Mouse (Mus musculus): ENCODE results near the gene Rictor. TPM values are rescaled to one million over a fixed set of nuclear protein-coding genes. Genes with fewer than 3 reads are reported as not detected.
"Not testable (repeated sequence)": the region's sequence is repeated elsewhere in the genome, so short reads cannot be mapped to it uniquely, and the experiment has no call there.

The Rictor gene
- total RNA-seq, 4 experiments from 2014 or later = 24.4 to 40.5 (median 28.9) TPM

GRCm38 (mm10) chr15:6739180-6739579 lies 31.0 kb downstream of the Rictor start:
- no peak for DNase-seq

GRCm38 (mm10) chr15:6742337-6743025 lies 34.3 kb downstream of the Rictor start:
- peak; percentile 24 for DNase-seq

GRCm38 (mm10) chr15:6743723-6744122 lies 35.5 kb downstream of the Rictor start:
- no peak for DNase-seq

- not testable (repeated sequence) for DNase-seq
These were observed 38.3 kb downstream of the Rictor start for GRCm38 (mm10) chr15:6746301-6746983.

- DNase-seq = no peak
These were observed 38.8 kb downstream of the Rictor start for GRCm38 (mm10) chr15:6747001-6747400.

GRCm38 (mm10) chr15:6754400-6754799 lies 46.2 kb downstream of the Rictor start:
- no peak for DNase-seq

DNA sequence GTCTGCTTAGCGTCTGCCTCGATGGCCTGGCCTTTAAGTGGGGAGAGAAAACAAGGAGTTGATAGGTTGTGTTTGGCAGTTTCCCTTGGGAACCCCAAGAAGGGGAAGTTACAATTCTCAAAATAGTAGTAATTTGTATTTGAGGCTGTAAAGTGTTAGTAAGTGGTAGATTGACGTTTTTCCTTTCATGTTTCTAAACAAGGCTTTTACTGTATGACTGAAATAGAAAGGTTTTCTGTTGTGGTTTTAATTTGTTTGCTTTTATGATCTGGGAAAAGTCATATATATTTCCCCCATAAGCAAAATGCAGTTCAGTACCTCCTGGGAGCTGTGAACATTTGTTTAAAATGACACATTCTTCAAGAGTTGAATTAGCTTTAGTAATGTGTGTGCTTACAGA lies 64.1 kb downstream of the Rictor start:
- no peak for DNase-seq

- no peak for DNase-seq
These were observed 78.0 kb downstream of the Rictor start for GRCm38 (mm10) chr15:6786212-6786611.

DNA sequence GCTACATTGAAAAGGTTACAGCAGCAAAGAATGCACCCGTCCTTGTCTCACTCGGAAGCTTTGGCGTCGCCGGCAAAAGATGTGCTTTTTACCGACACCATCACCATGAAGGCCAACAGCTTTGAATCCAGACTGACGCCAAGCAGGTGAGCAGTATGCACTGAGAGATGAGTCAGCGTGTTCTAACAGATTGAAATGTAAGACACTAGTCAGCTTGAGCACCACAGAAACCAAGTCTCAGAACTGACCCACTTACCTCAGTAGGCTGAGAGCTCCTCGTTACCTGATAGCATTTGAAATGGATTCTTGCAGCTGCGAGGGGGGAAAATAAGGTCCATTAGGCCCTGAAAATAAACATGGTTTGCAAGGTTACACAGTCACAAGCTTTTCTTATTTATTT lies 79.1 kb downstream of the Rictor start:
- DNase-seq = no peak

DNA sequence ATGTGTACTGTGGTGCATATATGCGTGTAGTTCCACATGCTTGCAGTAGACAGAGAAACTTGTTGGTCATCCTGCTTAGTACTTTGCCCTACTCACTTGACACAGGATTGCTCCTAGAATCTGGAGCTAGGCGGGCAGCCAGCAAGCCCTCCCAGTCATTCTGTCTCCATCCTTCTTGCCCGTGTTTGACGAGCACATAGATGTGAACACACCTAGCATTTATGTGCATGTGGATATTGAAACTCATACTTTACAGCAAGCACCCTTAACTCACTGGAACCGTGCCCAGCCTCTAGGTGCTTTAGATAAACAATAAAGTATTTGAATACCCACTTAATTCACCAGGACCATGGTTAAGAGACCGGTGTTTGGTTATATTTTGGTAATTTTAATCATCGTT lies 81.8 kb downstream of the Rictor start:
- DNase-seq = no peak

DNA sequence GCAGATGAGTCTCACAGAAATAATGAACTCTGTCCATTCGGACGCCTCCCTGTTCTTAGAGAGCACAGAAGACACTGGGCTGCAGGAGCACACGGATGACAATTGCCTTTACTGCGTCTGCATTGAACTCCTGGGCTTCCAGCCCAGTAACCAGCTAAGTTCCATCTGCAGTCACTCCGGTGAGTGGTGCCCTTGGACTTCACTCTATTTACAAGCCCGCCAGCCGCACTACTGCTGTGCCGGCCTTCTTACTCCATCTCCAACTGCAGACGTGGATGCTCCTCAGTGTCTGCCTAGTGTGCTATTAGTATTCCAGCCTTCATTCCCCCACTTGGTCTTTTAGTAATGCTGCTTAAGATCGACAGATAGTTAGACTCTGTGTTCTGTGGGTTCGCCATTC lies 83.5 kb downstream of the Rictor start:
- no peak for DNase-seq

GRCm38 (mm10) chr15:6792846-6793245 lies 84.7 kb downstream of the Rictor start:
- DNase-seq = no peak

DNA sequence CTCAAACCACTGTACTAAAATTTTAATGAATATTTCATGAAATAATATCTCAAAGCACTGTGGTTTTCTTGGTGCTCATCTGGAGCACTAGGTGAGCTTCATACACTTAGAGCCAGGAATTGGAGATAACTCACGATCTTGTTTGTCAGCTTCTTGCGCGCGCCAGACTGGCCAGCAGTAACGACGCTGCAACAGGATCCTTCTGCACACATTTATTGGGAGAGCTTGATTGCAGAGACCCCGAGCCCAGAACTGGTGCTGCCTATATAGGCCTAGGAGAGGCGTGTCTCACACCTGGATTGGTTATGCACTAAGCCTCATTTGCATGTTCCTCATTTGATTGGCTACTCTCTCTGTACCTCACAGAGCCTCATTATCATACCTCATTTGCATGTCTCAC lies 93.0 kb downstream of the Rictor start:
- not testable (repeated sequence) for DNase-seq

DNA sequence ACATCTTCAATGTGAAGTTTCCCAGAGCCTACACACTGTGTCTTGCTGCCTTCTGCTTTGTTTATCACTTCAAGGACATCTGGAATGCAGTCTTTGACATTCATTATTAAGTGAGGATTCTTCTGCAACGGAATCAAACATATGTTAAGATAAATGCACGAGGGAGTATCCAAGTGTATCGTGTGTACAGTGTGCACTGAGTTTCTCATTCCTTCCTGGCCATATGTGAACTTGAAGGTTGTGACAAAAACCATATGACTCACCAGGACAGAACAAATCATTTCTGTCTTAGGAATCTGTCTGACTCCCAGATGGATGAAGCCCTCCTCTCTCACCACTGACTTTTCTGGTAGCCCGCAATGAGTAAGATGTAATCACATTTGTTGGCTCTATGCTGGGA lies 107.6 kb downstream of the Rictor start:
- DNase-seq = no peak

GRCm38 (mm10) chr15:6840199-6840598 lies 132.0 kb downstream of the Rictor start:
- no peak for DNase-seq

- peak; percentile 45 for DNase-seq
These were observed 141.7 kb downstream of the Rictor start for GRCm38 (mm10) chr15:6849851-6850250.

Other genes starting within 250 kb of the Rictor start
- gene Fyb, start 185.5 kb upstream of the Rictor start, total RNA-seq (2022) = 10 to 100 TPM; 19.1 to 48.4 (median 40.8) TPM
- 10 to 100 TPM in 2 of 4 experiments, 1 to 10 TPM in 2; 6.4 to 14.2 (median 10.4) TPM for gene Osmr, start 166.6 kb downstream of the Rictor start, total RNA-seq (2022)

Measured in adrenal gland, adult 8-10 months (tissue).